Mouse (Mus musculus) lung, postnatal 0 days (tissue): ENCODE results near the gene Skil. TPM values are rescaled to one million over a fixed set of nuclear protein-coding genes. Genes with fewer than 3 reads are reported as not detected.

Experiments used
- ATAC-seq: fragments of 200-750 bp; cut with Nextera tagmentation; 2 replicates; pipeline ENCODE4 v1.8.0; 2017; ENCODE audit warnings: moderate library complexity
- DNase-seq: peaks from one replicate; pipeline ENCODE4 v3.0.0-alpha.2; 2016; ENCODE audit warnings: low spot score
- H3K27ac ChIP-seq: fragments of 300-500 bp; sonication (generic); 2 replicates; pipeline ENCODE4 v1.5.1; 2014; ENCODE audit warnings: antibody characterized with exemption, mild to moderate bottlenecking, low read length, mixed read lengths
- H3K27me3 ChIP-seq: fragments of 300-500 bp; sonication (generic); replicated peaks from 2 replicates; pipeline ENCODE4 v1.6.1; 2014; ENCODE audit warnings: low read length, mixed read lengths; ENCODE audit not compliant: insufficient read depth
- H3K36me3 ChIP-seq: fragments of 300-500 bp; sonication (generic); 2 replicates; pipeline ENCODE4 v1.6.1; 2014; ENCODE audit warnings: low read length, mixed read lengths; ENCODE audit not compliant: insufficient read depth
- H3K4me1 ChIP-seq: fragments of 300-500 bp; sonication (generic); 2 replicates; pipeline ENCODE4 v1.6.1; 2014; ENCODE audit warnings: antibody characterized with exemption, low read depth, low read length, mixed read lengths; ENCODE audit not compliant: insufficient read depth
- H3K4me2 ChIP-seq: fragments of 300-500 bp; sonication (generic); replicated peaks from 2 replicates; pipeline ENCODE4 v1.6.1; 2014; ENCODE audit warnings: low read depth, mild to moderate bottlenecking, low read length, moderate library complexity, mixed read lengths
- H3K4me3 ChIP-seq: fragments of 300-500 bp; sonication (generic); 2 replicates; pipeline ENCODE4 v1.5.1; 2014; ENCODE audit warnings: low read depth, low read length
- H3K9ac ChIP-seq: fragments of 300-500 bp; sonication (generic); replicated peaks from 2 replicates; pipeline ENCODE4 v1.6.1; 2014; ENCODE audit warnings: low read depth, mild to moderate bottlenecking
- H3K9me3 ChIP-seq: fragments of 300-500 bp; sonication (generic); 2 replicates; pipeline ENCODE4 v1.6.1; 2016; ENCODE audit warnings: low read length, mixed read lengths
- CTCF ChIP-seq: IDR thresholded peaks from 2 replicates; pipeline ENCODE4 v1.5.1; 2016; ENCODE audit warnings: antibody characterized with exemption, mild to moderate bottlenecking
- EP300 ChIP-seq: IDR thresholded peaks from 2 replicates; pipeline ENCODE4 v1.6.1; 2016; ENCODE audit warnings: antibody characterized with exemption, mild to moderate bottlenecking, control low read depth
- WGBS: fragments of 180-500 bp; shearing (Covaris S2); extraction: QIAGEN DNeasy Blood & Tissue Kit; methylation state at CpG from one replicate; pipeline ENCODE4 v1.1.7; 2014; 5-methylcytosine and 5-hydroxymethylcytosine counted together
- polyA plus RNA-seq: library from polyadenylated mRNA; unstranded; fragments of >200 nt; fragmentation: Nextera tagmentation; extraction: Ambion mirVana; gene quantifications from 2 replicates; pipeline ENCODE4 v1.2.1, GENCODE M21; 2015

The Skil gene
- polyA plus RNA-seq, 1 experiment from 2014 or later: 24.8 TPM

DNA sequence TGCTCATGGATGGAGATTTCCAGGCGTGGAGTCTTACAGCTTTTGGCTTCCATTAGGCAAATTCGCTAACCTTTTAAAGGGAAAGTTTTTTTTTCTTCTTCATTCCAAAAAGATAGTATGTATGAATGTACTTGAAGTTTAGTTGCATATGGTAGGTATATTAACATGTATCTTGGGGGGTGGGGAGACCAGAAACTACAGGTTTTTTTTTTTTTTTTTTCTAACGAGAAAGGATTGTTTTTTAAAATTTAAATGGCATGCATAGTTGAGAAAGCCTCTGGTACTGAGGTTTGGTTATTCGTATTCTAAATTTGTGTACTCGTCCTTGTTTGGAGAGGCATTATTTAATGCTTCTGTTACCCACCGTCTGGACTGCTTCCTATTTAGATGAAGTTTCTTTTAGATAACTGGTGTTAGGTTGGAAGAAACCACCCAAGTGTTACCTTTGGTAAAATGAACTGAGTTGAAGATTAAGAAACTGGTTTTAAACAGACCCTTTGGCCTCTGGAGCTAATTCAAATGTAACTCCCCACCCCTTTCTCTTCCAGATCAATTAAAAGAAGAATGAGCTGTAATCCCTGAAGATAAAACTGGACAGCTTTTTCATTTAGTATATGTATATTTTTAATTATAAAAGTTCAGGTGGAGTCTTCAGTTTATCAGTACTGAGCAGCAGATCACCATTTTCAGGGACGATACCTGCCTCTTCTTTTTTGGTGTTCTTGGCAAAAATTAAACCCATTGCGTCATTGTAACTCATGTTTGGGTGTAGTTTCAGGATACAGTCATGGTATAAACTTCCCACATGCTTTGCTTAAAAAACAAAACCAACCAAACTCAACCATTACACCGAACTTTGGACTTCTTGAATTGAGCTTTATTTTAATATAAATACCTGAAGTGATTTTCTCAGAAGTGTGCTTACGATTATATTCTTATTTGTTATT, 1.6 kb downstream of the Skil start:
- Histone ChIP-seq H3K4me2 (peak overlapping the region; percentile 76), H3K9ac (peak overlapping the region; percentile 84), H3K27me3 (no peaks in the 10 kb centered on the region), H3K4me3 (peak overlapping the region; percentile 97), H3K4me1 (peaks cover 14% of the 10 kb centered on the region; the same call in 1 of the 2 replicates), H3K36me3 (no peaks in the 10 kb centered on the region), H3K27ac (peak overlapping the region; percentile 99), H3K9me3 (no peaks in the 10 kb centered on the region)
- DNase-seq (peak; percentile 44), ATAC-seq (no peak)
- WGBS: 27% methylated on average over 10 of the region's 10 CpGs
- TF ChIP-seq CTCF (no peak), EP300 (no peak)

- Histone ChIP-seq H3K36me3 (no peaks in the 10 kb centered on the region), H3K27ac (peak overlapping the region; percentile 99), H3K4me3 (peak overlapping the region; percentile 5; the same call in 1 of the 2 replicates), H3K9me3 (no peaks in the 10 kb centered on the region), H3K27me3 (no peaks in the 10 kb centered on the region), H3K4me2 (peak overlapping the region; percentile 43), H3K4me1 (peaks cover 14% of the 10 kb centered on the region; the same call in 1 of the 2 replicates), H3K9ac (no peak overlapping the region)
- WGBS: 66% methylated on average over 13 of the region's 13 CpGs
- TF ChIP-seq EP300 (peak; percentile 70), CTCF (no peak)
- DNase-seq: peak; percentile 87
- no peak for ATAC-seq
These were observed 2.4 kb downstream of the Skil start for GRCm38 (mm10) chr3:31097102-31097720.

GRCm38 (mm10) chr3:31097976-31098375, 3.1 kb downstream of the Skil start:
- H3K9me3 ChIP-seq: no peaks in the 10 kb centered on the region
- peak; percentile 43 for DNase-seq
- peaks cover 13% of the 10 kb centered on the region; the same call in 1 of the 2 replicates for H3K4me1 ChIP-seq
- H3K27ac ChIP-seq: peak overlapping the region; percentile 57; the same call in 1 of the 2 replicates
- ATAC-seq: no peak
- H3K27me3 ChIP-seq: no peaks in the 10 kb centered on the region
- TF ChIP-seq EP300 (no peak), CTCF (no peak)
- WGBS: 43% methylated on average over 11 of the region's 11 CpGs
- no peak overlapping the region; the same call in 1 of the 2 replicates for H3K4me3 ChIP-seq
- no peaks in the 10 kb centered on the region for H3K36me3 ChIP-seq
- no peak overlapping the region for H3K9ac ChIP-seq
- H3K4me2 ChIP-seq: peak overlapping the region; percentile 43

- DNase-seq: no peak
- H3K9ac ChIP-seq: no peak overlapping the region
- peaks cover 10% of the 10 kb centered on the region; the same call in 1 of the 2 replicates for H3K4me1 ChIP-seq
- no peaks in the 10 kb centered on the region for H3K9me3 ChIP-seq
- H3K27ac ChIP-seq: no peak overlapping the region
- no peak for TF ChIP-seq EP300
- no peak for TF ChIP-seq CTCF
- peak overlapping the region; percentile 43 for H3K4me2 ChIP-seq
- ATAC-seq: no peak
- no peaks in the 10 kb centered on the region for H3K36me3 ChIP-seq
- 95% methylated on average over 1 of the region's 1 CpGs for WGBS
- no peaks in the 10 kb centered on the region for H3K27me3 ChIP-seq
- no peak overlapping the region for H3K4me3 ChIP-seq
These were observed 3.7 kb downstream of the Skil start for GRCm38 (mm10) chr3:31098556-31098955.

- DNase-seq (no peak), ATAC-seq (no peak)
- Histone ChIP-seq H3K27me3 (no peaks in the 10 kb centered on the region), H3K27ac (no peak overlapping the region), H3K4me3 (peak overlapping the region; percentile 12; the same call in 1 of the 2 replicates), H3K9me3 (no peaks in the 10 kb centered on the region), H3K9ac (no peak overlapping the region), H3K36me3 (no peaks in the 10 kb centered on the region), H3K4me2 (peak overlapping the region; percentile 25; the same call in 1 of the 2 replicates), H3K4me1 (peaks cover 10% of the 10 kb centered on the region; the same call in 1 of the 2 replicates)
- no peak for TF ChIP-seq CTCF
- TF ChIP-seq EP300: no peak
- 59% methylated on average over 5 of the region's 5 CpGs for WGBS
These were observed 5.2 kb downstream of the Skil start for GRCm38 (mm10) chr3:31100026-31100425.

GRCm38 (mm10) chr3:31100802-31101201, 5.9 kb downstream of the Skil start:
- ATAC-seq (no peak), DNase-seq (no peak)
- Histone ChIP-seq H3K27ac (no peak overlapping the region), H3K9ac (no peak overlapping the region), H3K9me3 (no peaks in the 10 kb centered on the region), H3K36me3 (no peaks in the 10 kb centered on the region), H3K4me3 (no peak overlapping the region), H3K27me3 (no peaks in the 10 kb centered on the region), H3K4me1 (peaks cover 10% of the 10 kb centered on the region; the same call in 1 of the 2 replicates), H3K4me2 (0 out of 2 replicates have a peak overlapping the region, but pooled peaks have one; percentile 1)
- TF ChIP-seq CTCF (no peak), EP300 (no peak)
- WGBS: 80% methylated on average over 3 of the region's 3 CpGs
